Mouse (Mus musculus) brain, embryonic 14.5 days (tissue): ENCODE measurements around the gene Piwil4. TPM values are rescaled to one million over a fixed set of nuclear protein-coding genes. Genes with fewer than 3 reads are reported as not detected.
"Not testable (repeated sequence)": the region's sequence is repeated elsewhere in the genome, so short reads cannot be mapped to it uniquely, and the experiment has no call there.

Source experiments
- DNase-seq: peaks from one replicate; pipeline ENCODE4 v3.0.0-alpha.2; 2011; ENCODE audit warnings: low read depth
- CTCF ChIP-seq: fragments of 200-500 bp; IDR thresholded peaks from 2 replicates; pipeline ENCODE4 v1.5.1; 2012; ENCODE audit warnings: inconsistent platforms, mild to moderate bottlenecking, moderate library complexity, borderline replicate concordance; ENCODE audit not compliant: insufficient read depth, insufficient read length; ENCODE audit errors: extremely low read depth
- POLR2A ChIP-seq: fragments of 200-500 bp; IDR thresholded peaks from 2 replicates; pipeline ENCODE4 v1.6.1; 2012; ENCODE audit warnings: mild to moderate bottlenecking, inconsistent platforms, borderline replicate concordance; ENCODE audit not compliant: poor library complexity, insufficient read depth, insufficient read length, severe bottlenecking; ENCODE audit errors: extremely low read depth
- polyA plus RNA-seq: library from polyadenylated mRNA; depleted of rRNA; stranded (reverse); fragments of >200 nt; gene quantifications from 2 replicates; pipeline ENCODE4 v1.2.3, GENCODE M21; 2012

Gene Piwil4
- polyA plus RNA-seq, 1 experiment = 0.29 TPM

DNA sequence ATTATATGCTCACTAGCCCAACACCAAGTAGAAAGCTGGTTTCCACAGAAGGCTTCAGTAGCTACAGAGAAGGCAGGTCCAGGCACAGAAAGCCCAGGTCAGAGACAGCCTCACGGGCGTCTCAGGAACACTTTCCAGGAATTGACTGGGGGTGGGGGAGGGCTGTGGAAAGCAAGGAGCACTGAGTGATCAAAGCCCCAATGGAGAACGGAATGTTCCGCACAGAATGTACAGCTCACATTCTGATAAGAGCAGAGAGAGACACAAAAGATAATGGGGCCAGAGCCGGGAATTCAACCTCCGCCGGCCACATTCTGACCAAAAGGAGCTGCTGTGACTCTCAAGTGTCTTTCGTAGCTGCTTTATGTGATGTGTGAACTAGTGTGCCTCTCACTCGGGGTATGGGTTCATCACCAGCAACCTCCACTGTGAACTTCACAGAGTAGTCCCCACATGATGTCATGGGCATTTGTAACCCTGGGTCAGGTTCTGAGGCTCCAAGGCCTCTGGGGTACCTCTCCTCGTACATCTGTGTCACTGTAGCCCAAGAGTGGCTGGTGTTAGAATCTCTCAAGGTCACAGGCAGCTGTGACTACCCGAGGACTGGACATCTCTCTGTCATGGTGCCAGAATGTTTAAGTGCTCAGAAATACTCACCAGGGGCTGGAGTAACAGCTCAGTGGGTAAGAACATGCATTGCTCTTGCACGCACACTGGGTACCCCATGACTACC, 51.0 kb downstream of the Piwil4 start:
- DNase-seq = no peak
- TF ChIP-seq POLR2A = no peak
- TF ChIP-seq CTCF = no peak

DNA sequence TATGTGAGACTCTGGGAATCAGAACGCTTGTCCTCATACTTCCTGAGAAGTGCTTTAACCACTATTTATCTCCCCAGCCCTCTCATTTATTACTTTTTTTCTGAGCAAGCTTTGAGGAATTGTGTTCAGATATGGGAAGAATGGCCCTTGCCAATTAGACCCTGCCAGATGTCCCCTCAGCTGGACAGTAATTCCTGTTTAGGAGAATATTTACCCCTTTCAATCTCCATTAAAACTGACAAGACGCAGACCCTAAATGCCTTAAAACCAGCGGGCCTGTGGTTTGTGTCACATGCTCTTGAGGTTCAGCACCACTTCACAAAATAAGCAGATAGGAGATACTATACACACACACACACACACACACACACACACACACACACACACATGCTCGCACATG, 56.2 kb downstream of the Piwil4 start:
- DNase-seq = no peak

GRCm38 (mm10) chr9:14682741-14683140, 57.8 kb downstream of the Piwil4 start:
- no peak for TF ChIP-seq POLR2A
- TF ChIP-seq CTCF = no peak
- DNase-seq = no peak

More for the DNA sequence above, 56.2 kb downstream of the Piwil4 start:
- no peak for TF ChIP-seq CTCF

GRCm38 (mm10) chr9:14680584-14680983, 59.9 kb downstream of the Piwil4 start:
- TF ChIP-seq CTCF (no peak), POLR2A (no peak)
- DNase-seq = no peak

GRCm38 (mm10) chr9:14675707-14676691, 64.5 kb downstream of the Piwil4 start:
- DNase-seq = no peak
- TF ChIP-seq CTCF (no peak), POLR2A (no peak)

DNA sequence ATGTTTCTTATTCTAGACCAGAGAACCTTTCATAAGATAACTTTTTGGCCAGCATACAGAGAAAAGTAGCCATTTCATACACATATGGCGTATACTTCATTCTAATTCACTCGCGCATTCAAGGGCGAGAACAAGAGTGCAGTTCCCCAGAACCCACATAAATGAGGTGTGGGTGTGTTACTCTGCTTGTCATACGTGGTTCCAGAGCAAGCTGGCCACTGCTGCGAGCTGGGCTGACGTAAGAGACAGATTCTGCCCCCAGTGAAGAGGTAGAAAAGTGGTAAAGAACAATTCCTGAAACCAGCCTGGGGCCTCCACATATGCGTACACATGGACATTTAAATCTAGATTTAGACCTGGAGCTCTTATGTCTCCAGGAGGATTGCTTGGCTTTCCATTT, 66.0 kb downstream of the Piwil4 start:
- TF ChIP-seq POLR2A = no peak
- no peak for TF ChIP-seq CTCF
- no peak for DNase-seq

GRCm38 (mm10) chr9:14673109-14673508, 67.4 kb downstream of the Piwil4 start:
- no peak for DNase-seq
- no peak for TF ChIP-seq CTCF
- TF ChIP-seq POLR2A = no peak

GRCm38 (mm10) chr9:14671965-14672364, 68.6 kb downstream of the Piwil4 start:
- not testable (repeated sequence) for DNase-seq

DNA sequence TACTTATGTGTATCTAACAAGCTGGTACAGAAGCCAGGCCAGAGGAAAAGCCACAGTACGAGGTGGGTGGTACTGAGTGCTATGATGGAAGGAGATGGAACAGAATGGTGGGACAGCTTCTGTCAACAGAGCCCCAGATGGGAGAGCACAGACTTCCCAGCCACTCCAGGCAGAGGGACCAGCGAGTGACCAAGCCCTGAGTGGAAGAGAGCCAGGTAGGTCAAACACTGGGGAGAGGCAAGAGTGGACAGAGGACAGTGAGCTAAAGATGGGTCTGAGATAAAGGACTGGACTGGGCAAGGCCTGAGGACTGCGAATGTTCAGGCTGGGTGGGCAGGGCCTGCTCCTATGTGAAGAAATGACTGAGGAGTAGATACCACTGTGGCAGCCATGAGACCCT, 72.2 kb downstream of the Piwil4 start:
- TF ChIP-seq CTCF (no peak), POLR2A (no peak)
- DNase-seq = no peak

DNA sequence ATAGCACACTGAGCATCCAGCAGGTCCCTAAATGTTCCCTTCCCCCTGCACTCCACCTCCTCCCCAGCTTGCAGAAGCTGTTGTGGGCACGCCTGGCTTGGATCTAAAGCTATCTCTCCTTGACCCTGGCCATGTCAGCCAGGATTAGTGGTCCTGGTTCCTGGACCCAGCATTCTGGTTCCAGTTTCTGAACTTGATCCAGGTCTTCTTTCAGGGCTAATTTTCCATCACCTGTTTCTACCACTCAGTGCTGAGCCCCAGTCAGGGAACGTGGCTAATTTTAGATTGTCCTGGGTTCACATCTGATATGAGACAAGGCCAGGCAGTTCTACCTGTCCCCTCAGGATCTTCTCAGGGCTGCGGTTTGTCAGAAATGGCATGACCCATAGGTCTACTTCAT, 74.5 kb downstream of the Piwil4 start:
- DNase-seq = no peak
- no peak for TF ChIP-seq CTCF
- TF ChIP-seq POLR2A = no peak

- TF ChIP-seq CTCF = no peak
- TF ChIP-seq POLR2A = no peak
- no peak for DNase-seq
Observed at GRCm38 (mm10) chr9:14663591-14663990, 76.9 kb downstream of the Piwil4 start.

- TF ChIP-seq CTCF (no peak), POLR2A (no peak)
Observed at GRCm38 (mm10) chr9:14662876-14663275, 77.7 kb downstream of the Piwil4 start.

DNA sequence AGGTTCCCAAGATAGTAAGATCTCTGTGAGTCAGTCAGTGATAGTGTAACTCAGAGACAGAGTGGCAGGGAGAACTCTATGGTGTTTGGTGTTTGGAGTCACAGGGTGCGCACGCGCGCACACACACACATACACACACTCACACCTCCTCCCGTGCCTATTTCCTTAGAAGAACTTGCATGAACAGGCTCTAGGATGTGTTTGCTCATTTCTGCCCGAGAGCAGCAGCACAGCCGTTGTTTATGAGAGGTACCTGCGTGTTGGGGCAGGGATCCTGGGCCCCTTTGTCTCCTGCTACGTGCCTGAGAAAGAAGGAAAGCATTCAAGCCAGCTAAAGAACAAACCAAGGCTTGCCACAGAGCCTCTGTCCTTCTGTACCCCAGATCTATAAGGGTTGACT, 78.4 kb downstream of the Piwil4 start:
- DNase-seq = no peak
- TF ChIP-seq POLR2A = no peak
- TF ChIP-seq CTCF = no peak

More at GRCm38 (mm10) chr9:14662876-14663275, 77.7 kb downstream of the Piwil4 start:
- no peak for DNase-seq
